In genomic region chr11:80300551-80301315, GRCm38 (mm10) we compare ENCODE assay signal across 8 mouse cellular contexts. TPM values are rescaled to one million over a fixed set of nuclear protein-coding genes. Genes with fewer than 3 reads are reported as not detected.
DNase-seq lines count a peak whose midpoint lies in the region; ATAC-seq and TF ChIP-seq lines count a peak whose summit lies in the region.

Gene Rhbdl3 (plus strand): TSS chr11:80300912.

- H3K36me3 ChIP-seq in hindbrain, embryonic 14.5 days (replicated peaks; ENCODE audit: control insufficient read depth, insufficient read depth) = no peaks in the 10 kb centered on the region

- peak within 1 kb of the TSS; percentile 100 for H3K4me2 ChIP-seq in hindbrain, embryonic 14.5 days (replicated peaks)

- H3K4me1 ChIP-seq in hindbrain, embryonic 14.5 days (replicated peaks; ENCODE audit: control insufficient read depth, insufficient read depth, low read length) = peaks cover 23% of the 10 kb centered on the region

- DNase-seq in MN1 (ENCODE audit: low spot score) = peak; percentile 56
- DNase-seq in cerebellum, adult 11-12 months = peak; percentile 17
- peak; percentile 87 for DNase-seq in gastrocnemius, adult 2 months
- peak; percentile 55 for DNase-seq in hindbrain, embryonic 14.5 days (ENCODE audit: low spot score)
- DNase-seq in layer of hippocampus, postnatal 36 days = peak; percentile 68 to 69
- peak; percentile 65 for DNase-seq in lung, postnatal 14 days
- DNase-seq in right cerebral cortex, adult 18-20 months = peak; percentile 61

- no peaks in the 10 kb centered on the region for H3K9me3 ChIP-seq in hindbrain, embryonic 14.5 days (ENCODE audit: control insufficient read depth, low read length)

- H3K9ac ChIP-seq in hindbrain, embryonic 14.5 days = peak within 1 kb of the TSS; percentile 78

- no peaks in the 10 kb centered on the region for H3K27me3 ChIP-seq in hindbrain, embryonic 14.5 days (ENCODE audit: control insufficient read depth, insufficient read depth, low read length)

- peak; percentile 68 for ATAC-seq in hindbrain, embryonic 14.5 days (ENCODE audit: low FRiP score)
- no peak for ATAC-seq in monocyte, adult 5-6 weeks (replicated peaks; ENCODE audit: insufficient number of reproducible peaks, low FRiP score, low TSS enrichment, poor library complexity, severe bottlenecking)

- no peak for TF ChIP-seq CTCF in gastrocnemius, adult 2 months (IDR thresholded peaks at IDR 0.05)

- under 1% methylated on average over 73 of the region's 81 CpGs for WGBS in hindbrain, embryonic 14.5 days

- H3K4me3 ChIP-seq in gastrocnemius, adult 2 months = peak within 1 kb of the TSS; percentile 95
- peak within 1 kb of the TSS; percentile 75 for H3K4me3 ChIP-seq in hindbrain, embryonic 14.5 days (replicated peaks; ENCODE audit: low read length)

- intact Hi-C loops in gastrocnemius, adult 2 months (cut with DNase I) = loop anchor here (5.0 kb wide), 1 partner anchor 52 kb away; no protein-coding TSS in a partner anchor

- peak within 1 kb of the TSS; percentile 86 for H3K27ac ChIP-seq in gastrocnemius, adult 2 months
- H3K27ac ChIP-seq in hindbrain, embryonic 14.5 days = peak within 1 kb of the TSS; percentile 69

RNA-seq across cellular contexts. Expression of gene Rhbdl3, which starts in this region (rescaled TPM):
- total RNA-seq in gastrocnemius, adult 2 months (2021) = 1 to 10 TPM; 3.9 to 7.6 TPM
- polyA plus RNA-seq in hindbrain, embryonic 14.5 days (2014; fragmentation: Nextera tagmentation; extraction: Ambion mirVana) = 4.6 and 5.4 TPM in 2 replicates
- total RNA-seq in layer of hippocampus, postnatal 36 days (2021) = 10 to 100 TPM; 25.0 to 29.2 TPM
- not detected in 3 replicates for total RNA-seq in monocyte, adult 5-6 weeks (2017)

Comparison
In these comparisons a context has a peak if more than half of its experiments do, and no peak if none do; other contexts are left out.
1. DNase-seq: peak in every context shown above with its lines; median percentile 87 in gastrocnemius, adult 2 months; 68 in layer of hippocampus, postnatal 36 days; 65 in lung, postnatal 14 days; 61 in right cerebral cortex, adult 18-20 months; 56 in MN1; 55 in hindbrain, embryonic 14.5 days; 17 in cerebellum, adult 11-12 months.